Mouse (Mus musculus) c-Kit-positive CD71-positive TER-119-negative erythroid progenitor cells, embryonic 14.5 days (primary cell): ENCODE results near the gene Prkce.

Experiments used
- DNase-seq: peaks from one replicate; pipeline ENCODE4 v3.0.0-alpha.2; 2013; ENCODE audit warnings: low read depth

Gene Prkce

GRCm38 (mm10) chr17:86261067-86261466, 93.5 kb downstream of the Prkce start:
- DNase-seq: no peak

GRCm38 (mm10) chr17:86263985-86264649, 96.5 kb downstream of the Prkce start:
- DNase-seq: no peak

- no peak for DNase-seq
Measured at GRCm38 (mm10) chr17:86266051-86266450, 98.5 kb downstream of the Prkce start.

GRCm38 (mm10) chr17:86267126-86267760, 99.7 kb downstream of the Prkce start:
- no peak for DNase-seq

- DNase-seq: no peak
Measured at GRCm38 (mm10) chr17:86269639-86270038, 102.1 kb downstream of the Prkce start.

GRCm38 (mm10) chr17:86270523-86270922, 102.9 kb downstream of the Prkce start:
- no peak for DNase-seq

GRCm38 (mm10) chr17:86271277-86271676, 103.7 kb downstream of the Prkce start:
- DNase-seq: no peak

- no peak for DNase-seq
Measured at GRCm38 (mm10) chr17:86272961-86273360, 105.4 kb downstream of the Prkce start.

- no peak for DNase-seq
Measured at GRCm38 (mm10) chr17:86273566-86274349, 106.2 kb downstream of the Prkce start.

GRCm38 (mm10) chr17:86274350-86274744, 106.8 kb downstream of the Prkce start:
- no peak for DNase-seq

GRCm38 (mm10) chr17:86276381-86276780, 108.8 kb downstream of the Prkce start:
- DNase-seq: no peak

GRCm38 (mm10) chr17:86277032-86277798, 109.6 kb downstream of the Prkce start:
- DNase-seq: no peak

- DNase-seq: no peak
Measured at GRCm38 (mm10) chr17:86277999-86278526, 110.5 kb downstream of the Prkce start.

GRCm38 (mm10) chr17:86279751-86280150, 112.2 kb downstream of the Prkce start:
- DNase-seq: no peak

- DNase-seq: no peak
Measured at GRCm38 (mm10) chr17:86283741-86284140, 116.2 kb downstream of the Prkce start.

GRCm38 (mm10) chr17:86285058-86285457, 117.5 kb downstream of the Prkce start:
- no peak for DNase-seq

GRCm38 (mm10) chr17:86286747-86287271, 119.2 kb downstream of the Prkce start:
- DNase-seq: no peak

- DNase-seq: no peak
Measured at GRCm38 (mm10) chr17:86292711-86293110, 125.1 kb downstream of the Prkce start.

- peak; percentile 62 for DNase-seq
Measured at GRCm38 (mm10) chr17:86293247-86293744, 125.7 kb downstream of the Prkce start.

GRCm38 (mm10) chr17:86299576-86299975, 132.0 kb downstream of the Prkce start:
- no peak for DNase-seq

- peak; percentile 89 for DNase-seq
Measured at GRCm38 (mm10) chr17:86300774-86301595, 133.4 kb downstream of the Prkce start.
